Mouse (Mus musculus) brain, adult 2 months (tissue): ENCODE data around the gene Upk3b.

Source experiments
- DNase-seq: peaks from one replicate; pipeline ENCODE4 v3.0.0; 2011; ENCODE audit warnings: low read depth, low spot score

Gene Upk3b

DNA sequence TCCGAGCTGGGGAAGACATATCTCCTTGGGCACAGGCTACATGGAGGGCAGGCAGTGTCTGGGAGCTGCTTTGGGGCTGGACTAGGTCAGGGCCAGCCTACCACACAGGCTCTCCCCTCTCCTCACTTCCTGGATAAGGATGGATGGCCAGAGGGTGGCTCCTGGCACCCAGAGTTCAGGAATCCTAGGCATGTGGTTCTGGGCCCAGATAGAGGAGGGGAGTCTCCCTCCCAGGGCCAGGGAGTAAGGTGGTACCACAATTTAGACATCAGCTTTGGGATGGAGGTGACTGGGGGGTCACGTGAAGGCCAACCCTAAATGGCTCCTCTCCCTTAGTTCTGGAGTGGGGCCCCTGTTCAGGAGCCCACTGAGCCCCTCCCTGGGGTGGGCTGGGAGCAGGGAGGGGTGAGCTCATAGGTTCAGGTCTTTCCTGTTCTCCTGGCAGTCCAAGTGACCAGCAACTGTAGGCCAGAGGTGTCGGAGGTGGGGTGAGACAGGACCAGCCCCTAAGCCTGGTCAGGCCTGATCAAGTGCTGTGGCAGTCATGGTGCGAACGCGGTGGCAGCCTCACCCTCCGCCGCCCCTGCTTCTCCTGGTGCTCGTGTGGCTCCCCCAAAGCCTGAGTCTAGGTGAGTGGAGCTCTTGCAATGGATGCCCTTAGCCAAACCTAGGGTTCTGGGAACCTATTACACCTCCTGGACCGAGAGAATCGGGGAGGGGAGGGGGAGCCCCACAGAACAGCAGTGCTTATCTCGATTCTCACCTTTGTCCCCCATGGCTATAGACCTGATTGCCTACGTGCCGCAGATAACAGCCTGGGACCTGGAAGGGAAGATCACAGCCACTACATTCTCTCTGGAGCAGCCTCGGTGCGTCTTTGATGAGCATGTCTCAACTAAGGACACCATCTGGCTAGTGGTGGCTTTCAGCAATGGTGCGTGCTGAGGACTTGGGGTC is at the start of gene Upk3b:
Upk3b (plus strand) TSS at position 239 of the 957 bp plus-strand sequence.
- no peak for DNase-seq

- peak; percentile 10 for DNase-seq
Observed at GRCm38 (mm10) chr5:135990601-135991000, 47.7 kb upstream of the Upk3b start.

DNA sequence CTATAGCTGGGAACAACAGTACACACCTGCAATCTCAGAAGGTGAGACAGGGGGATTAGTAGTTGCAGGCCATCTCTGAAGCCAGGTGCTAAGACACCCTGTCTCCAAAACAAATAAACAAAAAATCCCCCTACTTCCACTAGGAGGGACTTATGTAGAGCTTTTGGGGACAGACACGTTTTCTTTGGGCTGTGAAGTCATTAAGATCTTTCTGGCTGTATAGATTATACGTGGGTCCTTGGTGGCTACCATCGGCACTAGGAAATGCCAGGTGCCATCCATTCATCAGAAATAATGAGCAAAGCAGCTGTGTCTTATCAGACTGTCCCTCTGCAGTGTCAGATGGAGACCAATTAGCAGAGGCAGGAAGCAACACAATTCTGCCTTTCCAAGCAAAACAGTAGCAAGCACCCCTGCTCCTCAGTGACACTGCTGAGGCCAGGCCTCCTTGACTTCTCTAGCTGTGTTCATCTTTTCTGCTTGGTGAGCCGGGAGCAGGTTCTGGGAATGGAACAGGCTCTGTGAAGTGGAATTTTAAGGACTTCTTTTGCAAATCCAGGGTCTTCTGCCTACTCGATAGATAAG is 44.8 kb upstream of the Upk3b start:
- DNase-seq, result no peak

DNA sequence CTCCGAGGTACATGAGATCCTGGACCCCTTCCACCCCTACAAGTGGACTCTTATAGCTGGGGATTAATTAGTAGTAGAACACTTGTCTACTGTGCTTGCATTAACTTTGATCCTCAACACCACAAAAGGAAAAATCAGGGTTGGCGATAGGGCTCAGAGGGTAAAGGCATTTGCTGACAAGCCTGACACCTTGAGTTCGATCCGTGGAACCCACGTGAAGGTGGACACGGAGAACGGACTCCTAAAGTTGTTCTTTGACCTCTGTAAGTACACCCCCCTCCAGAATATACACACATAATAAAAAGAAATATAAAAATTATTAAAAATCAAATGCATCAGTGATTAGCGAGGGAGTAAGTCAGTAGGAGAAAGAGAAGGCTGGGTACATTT is 44.0 kb upstream of the Upk3b start:
- no peak for DNase-seq

- peak; percentile 97 for DNase-seq
Observed at GRCm38 (mm10) chr5:135994725-135995687, 43.3 kb upstream of the Upk3b start, which contains the start of gene Dtx2. Dtx2 (plus strand) TSS chr5:135994800.

DNA sequence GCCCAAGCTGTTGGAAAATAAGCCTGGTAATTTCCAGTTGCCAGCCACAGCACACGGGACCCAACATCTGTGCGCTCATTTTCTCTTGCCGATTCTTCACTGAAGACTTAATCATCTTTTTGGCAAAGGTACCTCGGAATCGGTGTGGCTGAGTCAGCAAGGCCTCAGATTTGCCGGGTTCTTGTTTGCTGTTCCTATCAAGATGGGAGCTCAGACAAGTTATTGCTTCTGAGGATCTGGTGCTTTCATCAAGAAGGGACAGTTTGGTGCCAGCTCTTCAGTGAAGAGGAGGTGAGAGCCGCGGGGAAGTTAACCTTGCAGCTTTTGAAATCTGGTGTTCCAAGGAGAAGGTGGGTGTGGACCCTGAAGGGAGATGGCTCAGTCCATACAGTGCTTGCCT is 42.1 kb upstream of the Upk3b start:
- peak; percentile 46 for DNase-seq

GRCm38 (mm10) chr5:136001222-136001621 is 37.1 kb upstream of the Upk3b start:
- no peak for DNase-seq

GRCm38 (mm10) chr5:136002325-136002724 is 36.0 kb upstream of the Upk3b start:
- no peak for DNase-seq

DNA sequence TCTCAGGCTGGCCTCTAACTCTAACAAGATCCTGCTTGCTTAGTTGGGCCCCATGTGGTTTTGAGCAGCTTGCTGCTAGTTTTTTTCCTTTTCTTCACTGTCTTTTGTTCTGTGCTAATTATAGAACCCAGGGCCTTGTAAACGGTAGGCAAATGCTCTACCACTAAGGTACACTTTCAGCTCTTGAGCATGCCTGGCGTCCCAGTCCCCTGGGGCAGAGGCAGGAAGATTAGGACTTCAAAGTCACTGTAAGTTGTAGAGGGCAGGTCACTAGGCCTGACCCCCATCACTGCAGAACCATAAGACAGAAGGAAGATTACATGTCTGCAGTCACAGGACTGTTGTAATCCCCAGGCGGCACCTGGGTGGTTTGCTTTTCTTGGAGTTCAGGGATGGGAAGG is 35.5 kb upstream of the Upk3b start:
- DNase-seq, result no peak

DNA sequence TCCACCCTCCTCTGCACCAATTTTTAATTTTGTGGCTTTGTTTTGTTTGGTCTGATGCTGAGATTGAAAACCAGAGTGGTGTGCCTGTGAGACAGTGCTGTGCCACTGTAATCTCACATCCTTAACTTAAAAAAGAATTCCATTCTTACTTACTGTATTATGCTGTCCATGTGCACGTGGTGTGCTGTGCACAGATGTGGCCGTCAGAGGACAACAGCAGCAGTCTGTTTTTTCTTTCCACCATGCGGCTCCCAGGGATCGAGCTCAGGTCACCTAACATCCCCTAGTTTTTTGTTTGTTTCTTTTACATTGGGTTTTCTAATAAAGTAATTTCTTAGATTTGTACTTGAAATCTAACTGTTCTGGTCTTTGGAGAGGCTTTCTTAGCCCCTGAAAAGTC is 33.8 kb upstream of the Upk3b start:
- no peak for DNase-seq

- no peak for DNase-seq
Observed at GRCm38 (mm10) chr5:136007745-136008144, 30.6 kb upstream of the Upk3b start.

DNA sequence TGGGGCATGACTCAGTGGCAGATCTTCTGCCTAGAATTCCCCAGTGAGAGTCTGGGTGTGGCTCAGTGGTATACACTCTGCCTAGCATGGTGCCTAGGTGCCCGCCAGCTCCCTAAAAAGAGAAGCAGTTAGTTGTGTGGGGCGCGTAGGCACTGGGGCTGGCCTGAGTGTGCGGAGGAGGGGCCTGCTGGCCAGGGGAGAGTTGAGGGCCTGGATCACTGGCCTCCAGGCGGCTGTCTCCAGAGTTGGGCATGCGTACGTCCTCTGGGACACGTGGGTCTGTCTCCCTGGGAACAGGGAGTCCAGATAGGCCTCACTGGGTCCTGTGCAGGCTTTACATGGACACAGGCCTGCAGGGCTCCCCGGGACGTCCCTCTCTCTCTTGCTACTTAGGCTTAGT is 23.4 kb upstream of the Upk3b start:
- no peak for DNase-seq

DNA sequence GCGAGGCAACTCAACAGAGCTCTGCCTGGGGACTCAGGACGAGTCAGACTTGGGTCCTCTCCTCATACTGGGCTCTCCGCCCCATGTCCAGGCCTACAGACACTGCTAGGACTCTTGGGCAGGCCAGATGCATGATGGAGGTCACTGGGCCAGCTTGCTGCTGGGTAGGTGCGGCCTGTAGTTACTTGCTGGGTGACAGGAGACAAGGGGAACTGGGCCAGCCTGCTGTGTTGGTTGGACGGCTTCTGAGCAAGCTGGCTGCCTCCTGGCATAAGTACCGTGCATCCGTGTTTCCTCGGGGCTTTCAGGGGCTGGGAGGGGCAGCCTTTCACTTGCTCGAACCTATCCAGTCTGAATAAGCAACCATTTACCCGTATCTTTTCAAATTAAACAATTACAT is 22.7 kb upstream of the Upk3b start:
- no peak for DNase-seq

DNA sequence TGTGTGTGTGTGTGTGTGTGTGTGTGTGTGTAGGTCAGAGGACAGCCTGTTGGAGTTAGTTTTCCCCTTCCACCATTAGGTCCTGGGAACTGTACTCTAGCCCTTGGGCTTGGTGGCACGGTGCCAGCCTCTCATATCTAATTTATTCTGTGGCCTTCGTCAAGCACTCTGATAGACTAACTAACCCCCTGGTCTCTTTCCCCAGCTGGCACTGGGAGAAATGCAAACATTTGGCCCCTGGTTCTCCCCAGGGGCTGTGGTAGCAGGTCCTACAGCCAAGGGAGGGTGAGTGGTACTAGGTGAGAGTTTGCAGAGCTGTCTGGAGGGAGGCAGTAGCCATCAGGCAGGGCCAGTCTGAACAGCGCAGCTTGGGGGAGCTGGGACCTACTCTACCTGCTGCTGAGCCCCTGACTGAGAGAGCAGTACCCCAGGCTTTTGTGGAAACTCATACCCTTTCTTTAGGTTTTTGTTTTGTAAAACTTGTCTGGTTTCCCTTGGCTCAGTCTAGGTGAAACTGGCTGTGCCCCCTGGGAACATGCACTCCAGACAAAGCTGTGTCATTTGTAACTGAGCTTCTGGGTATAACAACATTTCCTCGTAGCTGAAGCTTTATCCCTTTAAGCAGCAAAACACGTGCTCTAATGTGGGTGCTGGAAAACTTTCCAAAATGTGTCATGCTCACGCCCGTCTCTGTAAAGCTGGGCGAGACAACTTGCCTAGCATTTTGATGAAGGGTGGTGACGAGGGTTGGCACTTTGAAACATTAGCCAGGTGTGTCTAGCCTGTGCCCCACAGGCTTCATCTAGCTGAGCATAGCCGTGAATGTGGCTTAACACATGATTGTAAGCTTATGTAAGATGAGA is 22.1 kb upstream of the Upk3b start:
- DNase-seq, result peak; percentile 41

DNA sequence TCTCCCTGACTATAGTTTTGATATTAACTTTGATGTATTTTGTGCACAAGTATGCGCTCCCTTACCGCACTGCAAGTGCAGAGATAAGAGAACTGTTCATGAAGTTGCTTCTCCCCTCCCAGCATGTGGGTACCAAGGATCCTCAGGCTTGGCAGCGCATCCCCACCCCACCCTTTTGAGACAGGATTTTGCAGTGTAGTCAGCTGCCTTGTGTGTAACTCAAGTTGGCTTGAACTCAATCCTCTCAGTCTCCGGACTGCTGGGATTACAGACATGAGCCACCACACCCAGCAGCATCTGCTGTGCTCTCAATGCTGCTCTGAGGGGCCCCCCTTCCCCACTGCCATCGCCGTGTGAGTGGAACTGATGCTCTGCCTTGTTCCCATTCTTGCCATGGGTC is 21.0 kb upstream of the Upk3b start:
- DNase-seq, result peak; percentile 20

- no peak for DNase-seq
Observed at GRCm38 (mm10) chr5:136018726-136019125, 19.6 kb upstream of the Upk3b start.

- DNase-seq, result no peak
Observed at GRCm38 (mm10) chr5:136019907-136020306, 18.4 kb upstream of the Upk3b start.

DNA sequence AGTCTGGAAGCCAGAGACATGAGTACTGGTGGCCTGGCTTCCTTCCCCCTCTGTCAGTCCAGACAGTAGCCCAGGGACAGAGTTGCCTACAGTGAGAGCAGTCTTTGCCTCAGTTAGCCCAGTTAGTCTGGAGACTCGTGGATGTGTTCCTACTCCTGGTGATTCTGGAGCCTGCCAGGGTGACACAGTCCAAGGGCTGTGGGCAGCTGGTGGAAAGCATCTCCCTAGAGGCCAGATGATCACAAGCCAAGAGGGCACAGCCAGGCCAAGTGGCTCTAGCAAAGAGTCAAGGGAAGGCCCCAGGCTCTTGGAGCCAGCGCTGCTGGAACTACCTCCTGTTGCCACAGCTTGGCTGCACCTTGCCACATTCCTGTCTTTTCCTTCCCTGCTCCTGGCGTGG is 12.6 kb upstream of the Upk3b start:
- DNase-seq, result no peak

- peak; percentile 33 for DNase-seq
Observed at GRCm38 (mm10) chr5:136026859-136027258, 11.4 kb upstream of the Upk3b start.

- no peak for DNase-seq
Observed at GRCm38 (mm10) chr5:136027612-136028311, 10.5 kb upstream of the Upk3b start.
